Mouse (Mus musculus): Measurements from ENCODE around the gene Pcolce. TPM values are rescaled to one million over a fixed set of nuclear protein-coding genes. Genes with fewer than 3 reads are reported as not detected.

Gene Pcolce
- total RNA-seq, 4 experiments from 2014 or later = 12.8 to 14.6 (median 13.8) TPM

DNA sequence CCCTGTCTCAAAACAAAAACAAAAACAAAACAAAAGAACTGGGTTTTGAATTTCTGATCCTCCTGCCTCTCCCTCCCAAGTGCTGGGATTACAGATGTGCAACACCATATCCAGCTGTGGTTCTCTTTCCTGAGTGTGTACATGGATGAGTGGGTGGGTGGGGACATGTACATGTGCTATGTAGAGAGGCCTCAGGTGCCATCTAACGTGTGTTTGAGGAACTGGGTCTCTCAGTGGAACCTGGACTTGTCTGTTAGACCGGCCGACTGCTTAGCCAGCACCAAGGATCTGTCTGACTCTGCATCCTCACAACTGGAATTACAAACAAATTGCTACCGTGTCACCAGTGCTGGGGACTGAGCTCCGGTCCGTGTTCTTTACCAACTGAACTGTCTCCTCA, 16.0 kb downstream of the Pcolce start:
- no peak for DNase-seq (ENCODE audit: low spot score in 2 of 2)

GRCm38 (mm10) chr5:137596601-137597261, 16.9 kb downstream of the Pcolce start:
- no peak for DNase-seq (ENCODE audit: low spot score in 2 of 2)

DNA sequence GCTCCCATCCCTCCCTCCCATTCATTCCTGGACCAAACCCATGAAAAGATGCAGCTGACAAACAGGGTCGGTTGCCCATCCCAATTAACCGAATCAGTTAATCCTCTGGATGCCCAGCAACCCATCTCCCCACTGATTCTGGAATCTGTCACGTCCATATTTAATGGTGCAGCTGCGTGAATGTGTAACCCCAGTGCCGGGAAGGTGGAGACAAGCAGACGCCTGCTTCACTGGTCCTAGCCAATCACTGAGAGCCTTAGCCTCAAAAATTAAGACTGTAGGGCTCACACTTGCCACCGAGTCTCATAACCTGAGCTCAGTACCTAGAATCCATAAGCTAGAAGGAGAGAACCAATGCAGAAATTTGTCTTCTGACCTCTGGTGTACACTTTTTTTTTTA, 17.7 kb downstream of the Pcolce start:
- DNase-seq (ENCODE audit: low spot score in 2 of 2) = no peak

- no peak for DNase-seq (ENCODE audit: low spot score in 2 of 2)
These were observed 23.1 kb downstream of the Pcolce start for GRCm38 (mm10) chr5:137590507-137590906.

- DNase-seq (ENCODE audit: low spot score in 2 of 2) = no peak
These were observed 28.6 kb downstream of the Pcolce start for GRCm38 (mm10) chr5:137584976-137585375.

GRCm38 (mm10) chr5:137583670-137584169, 29.9 kb downstream of the Pcolce start:
- peak in 1 of 2 experiments; percentile 59 for DNase-seq (ENCODE audit: low spot score in 2 of 2)

DNA sequence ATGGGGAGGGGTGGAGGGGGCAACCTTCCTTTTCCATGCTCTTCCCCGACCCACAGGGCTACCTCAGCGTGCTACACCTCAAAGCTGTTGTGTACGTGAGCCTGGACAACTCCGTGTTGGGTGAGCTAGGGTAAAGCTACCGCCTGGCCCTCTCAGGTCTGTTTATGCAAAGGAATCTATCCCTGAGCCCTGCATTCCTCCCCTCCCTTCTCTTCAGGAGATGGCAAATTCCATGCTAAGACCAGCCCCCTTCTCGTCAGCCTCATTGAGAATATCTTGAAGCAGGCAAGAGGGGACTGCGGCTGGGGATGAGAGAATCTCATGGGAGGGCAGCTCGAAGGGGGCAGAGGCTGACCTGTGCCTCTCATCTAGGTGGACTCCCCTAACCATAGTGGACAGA, 30.9 kb downstream of the Pcolce start:
- no peak for DNase-seq (ENCODE audit: low spot score in 2 of 2)

- DNase-seq (ENCODE audit: low spot score in 2 of 2) = no peak
These were observed 33.3 kb downstream of the Pcolce start for GRCm38 (mm10) chr5:137580246-137580645.

- DNase-seq (ENCODE audit: low spot score in 2 of 2) = peak; percentile 33 to 54
These were observed 39.1 kb downstream of the Pcolce start for GRCm38 (mm10) chr5:137574470-137574901.

DNA sequence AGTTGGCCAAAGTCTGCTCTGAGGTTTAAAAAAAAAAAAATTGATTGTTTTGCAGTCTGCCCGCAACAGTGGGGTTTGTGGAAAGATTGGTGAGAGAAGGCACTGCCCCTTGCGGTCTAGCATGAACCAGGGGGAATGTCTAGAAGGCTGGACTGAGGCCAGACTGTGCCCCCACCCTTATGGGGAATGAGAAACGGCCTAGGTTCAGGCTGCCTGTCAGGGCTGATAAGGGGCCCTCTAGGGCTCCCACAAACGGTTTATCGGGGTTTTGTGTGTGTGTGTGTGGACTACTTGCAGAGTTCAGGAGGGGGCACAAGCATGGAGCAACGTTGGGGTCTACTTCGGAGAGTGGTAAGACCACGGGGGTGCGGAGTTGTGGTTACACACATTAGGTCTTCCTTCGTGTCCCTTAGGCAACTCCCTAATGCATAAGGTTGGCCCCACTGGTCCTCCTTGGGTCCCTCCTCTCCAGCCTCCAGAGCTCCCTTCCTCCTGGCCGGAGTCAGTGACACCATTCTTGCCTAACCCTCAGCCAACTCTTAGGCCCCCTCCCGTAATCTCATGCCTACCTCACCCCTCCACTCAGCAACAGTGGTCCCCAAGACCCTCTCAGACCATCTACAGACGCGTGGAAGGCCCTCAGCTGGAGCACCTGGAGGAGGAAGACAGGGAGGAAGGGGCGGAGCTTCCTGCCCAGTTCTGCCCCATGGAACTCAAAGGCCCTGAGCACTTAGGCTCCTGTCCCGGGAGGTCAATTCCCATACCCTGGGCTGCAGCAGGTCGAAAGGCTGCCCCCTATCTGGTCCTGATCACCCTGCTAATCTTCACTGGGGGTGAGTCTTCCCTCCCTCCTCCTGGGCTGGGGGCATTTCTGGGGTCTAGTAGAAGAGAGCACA, 42.6 kb downstream of the Pcolce start:
- DNase-seq (ENCODE audit: low spot score in 2 of 2) = no peak

DNA sequence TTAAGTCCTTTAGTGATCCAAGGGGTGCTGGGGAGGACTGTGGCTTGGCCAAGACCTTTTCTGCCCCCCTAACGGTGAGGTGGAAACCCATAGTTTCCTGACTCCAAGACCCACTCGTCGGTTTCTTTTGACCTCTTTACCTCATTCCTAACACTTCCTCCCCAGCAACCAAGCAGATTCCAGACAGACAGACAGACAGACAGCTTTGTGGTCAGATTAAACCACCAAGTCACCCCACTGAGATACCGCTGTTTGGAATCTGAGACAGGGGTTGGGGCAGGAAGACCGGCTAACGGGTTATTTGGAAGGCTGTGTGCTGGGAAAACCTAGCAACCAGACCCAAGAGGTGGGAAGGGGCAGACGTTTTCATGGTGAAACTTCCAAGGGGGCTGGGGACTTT, 43.4 kb downstream of the Pcolce start:
- DNase-seq (ENCODE audit: low spot score in 2 of 2) = no peak

GRCm38 (mm10) chr5:137569665-137570064, 43.9 kb downstream of the Pcolce start, which contains the start of gene Tfr2:
TSS of gene Tfr2 (plus strand) at chr5:137569840.
- DNase-seq (ENCODE audit: low spot score in 2 of 2) = no peak

GRCm38 (mm10) chr5:137569031-137569430, 44.6 kb downstream of the Pcolce start:
- DNase-seq (ENCODE audit: low spot score in 2 of 2) = no peak

GRCm38 (mm10) chr5:137568223-137568798, 45.3 kb downstream of the Pcolce start:
- DNase-seq (ENCODE audit: low spot score in 2 of 2) = no peak

DNA sequence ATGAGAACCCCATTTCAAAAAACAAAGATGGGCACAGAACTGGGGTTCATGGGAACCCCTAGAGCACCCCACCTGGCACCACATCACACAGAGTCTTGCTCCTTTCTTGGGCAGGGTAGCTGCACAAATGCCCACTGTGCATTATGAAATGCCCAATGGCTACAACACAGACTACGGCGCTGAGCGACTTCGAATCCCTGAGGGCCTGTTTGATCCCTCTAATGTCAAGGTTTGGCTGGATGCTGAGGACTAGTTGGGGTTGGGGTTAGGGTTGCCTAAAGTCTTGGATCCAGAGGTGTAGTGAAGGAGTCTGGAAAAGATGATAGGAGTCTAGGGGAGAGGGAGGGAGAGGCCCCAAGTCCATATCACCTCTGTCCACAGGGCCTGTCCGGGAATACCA, 47.2 kb downstream of the Pcolce start:
- DNase-seq (ENCODE audit: low spot score in 2 of 2) = no peak

GRCm38 (mm10) chr5:137565744-137566143, 47.8 kb downstream of the Pcolce start:
- DNase-seq (ENCODE audit: low spot score in 2 of 2) = no peak

DNA sequence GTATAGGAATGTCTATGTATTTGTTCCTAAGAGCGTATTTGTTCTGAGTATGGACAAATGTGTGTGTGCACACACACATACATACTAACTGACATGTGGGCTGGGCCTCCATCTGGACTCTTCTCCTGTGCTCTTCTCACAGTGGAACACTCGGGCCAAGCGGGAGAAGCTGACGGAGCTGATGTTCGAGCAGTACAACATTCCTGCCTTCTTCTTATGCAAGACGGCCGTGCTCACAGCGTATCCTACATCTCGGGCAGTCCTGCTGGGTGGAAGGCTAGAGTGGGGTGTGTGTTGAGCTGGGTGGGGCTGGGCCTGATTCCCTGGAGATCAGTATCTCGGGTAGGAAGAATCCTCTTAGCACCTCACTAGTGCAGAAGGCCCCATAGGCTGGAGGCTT, 50.6 kb downstream of the Pcolce start:
- peak in 1 of 2 experiments; percentile 60 for DNase-seq (ENCODE audit: low spot score in 2 of 2)

DNA sequence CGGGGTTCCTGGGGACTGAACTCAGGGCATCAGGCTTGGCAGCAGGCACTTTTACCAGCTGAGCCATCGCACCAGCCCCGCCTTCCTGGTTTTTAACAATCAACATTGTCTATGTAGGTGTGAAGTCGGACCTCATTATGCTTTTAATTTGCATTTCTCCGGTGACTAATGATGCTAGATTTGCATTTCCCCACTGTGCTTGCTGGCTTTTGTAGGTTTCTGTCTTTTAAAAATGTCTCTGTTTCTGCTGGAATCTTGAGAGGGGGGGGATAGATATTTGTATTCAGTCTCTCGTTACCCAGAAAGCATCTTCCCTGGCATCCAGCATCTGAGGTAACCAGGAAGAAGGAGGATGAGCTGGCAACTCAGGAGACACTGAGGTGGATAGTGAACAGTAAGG, 52.0 kb downstream of the Pcolce start:
- no peak for DNase-seq (ENCODE audit: low spot score in 2 of 2)

Data from left cerebral cortex, adult 8-10 months (tissue).